Comparison of ENCODE assay signal across 35 mouse cellular contexts in the genomic region with DNA sequence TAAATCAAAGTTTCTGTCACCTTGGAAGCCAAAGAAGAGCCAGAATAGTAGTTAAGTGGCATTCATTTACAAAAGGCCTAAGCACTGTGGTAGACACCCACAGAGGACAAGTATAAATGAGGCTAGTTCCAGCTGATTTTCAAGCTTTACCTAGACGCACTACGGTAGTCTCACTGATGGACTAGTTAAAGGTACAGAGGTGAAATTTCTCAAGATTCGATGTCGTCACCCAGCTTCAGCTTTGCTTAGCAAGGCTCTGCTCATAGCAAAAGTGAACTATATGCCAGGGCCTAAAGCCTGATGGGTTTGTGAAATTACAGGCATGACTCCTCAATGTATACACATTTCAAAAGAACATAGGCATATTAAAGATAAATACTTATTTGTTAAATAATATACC. TPM values are rescaled to one million over a fixed set of nuclear protein-coding genes. Genes with fewer than 3 reads are reported as not detected.
"Had no signal": no experiment of that assay in that cellular context is flagged by ENCODE, and none has a peak within 500 bp of the region (broad histone marks: within the 10 kb centered on the region; RNA-seq: fewer than 3 reads in every experiment).

No protein-coding gene starts in this region.

- H3K36me3 ChIP-seq: heart, embryonic 10.5 days; heart, embryonic 12.5 days; heart, embryonic 15.5 days; hindbrain, embryonic 10.5 days; hindbrain, embryonic 12.5 days; limb, embryonic 10.5 days; limb, embryonic 12.5 days; liver, embryonic 13.5 days; liver, embryonic 15.5 days had no signal

- H3K9ac ChIP-seq: heart, embryonic 12.5 days; heart, embryonic 15.5 days; hindbrain, embryonic 12.5 days; hindbrain, embryonic 14.5 days; limb, embryonic 12.5 days; liver, embryonic 13.5 days; liver, embryonic 15.5 days had no signal

- H3K4me2 ChIP-seq: heart, embryonic 12.5 days; heart, embryonic 15.5 days; hindbrain, embryonic 12.5 days; hindbrain, embryonic 14.5 days; limb, embryonic 12.5 days; liver, embryonic 13.5 days; liver, embryonic 15.5 days had no signal

- DNase-seq: gastrocnemius, postnatal 25 days; heart, adult 18-20 months; heart, postnatal 14 days; heart, postnatal 4 days; kidney, postnatal 10 days; kidney, postnatal 4 days; liver, embryonic 13.5 days; lung, adult 2 months had no signal

- H3K4me1 ChIP-seq: heart, embryonic 15.5 days; liver, embryonic 13.5 days; liver, embryonic 15.5 days had no signal

- ATAC-seq: hindbrain, embryonic 16.5 days; inflammation-experienced regulatory T-cells, adult 6 months; intestine, embryonic 16.5 days had no signal

- H3K4me3 ChIP-seq: heart, embryonic 10.5 days; heart, embryonic 12.5 days; heart, embryonic 15.5 days; hindbrain, embryonic 10.5 days; hindbrain, embryonic 12.5 days; layer of hippocampus, adult 2 months; left cerebral cortex, adult 2 months; limb, embryonic 10.5 days; limb, embryonic 12.5 days; liver, embryonic 13.5 days; liver, embryonic 15.5 days had no signal

- H3K27ac ChIP-seq: heart, embryonic 10.5 days; heart, embryonic 15.5 days; hindbrain, embryonic 12.5 days; hindbrain, embryonic 14.5 days; layer of hippocampus, adult 2 months; left cerebral cortex, adult 2 months; limb, embryonic 10.5 days; limb, embryonic 12.5 days; liver, embryonic 13.5 days; liver, embryonic 15.5 days had no signal

- H3K9me3 ChIP-seq: heart, embryonic 10.5 days; heart, embryonic 12.5 days; heart, embryonic 15.5 days; hindbrain, embryonic 10.5 days; hindbrain, embryonic 12.5 days; limb, embryonic 10.5 days; limb, embryonic 12.5 days; liver, embryonic 13.5 days; liver, embryonic 15.5 days had no signal

- H3K27me3 ChIP-seq: heart, embryonic 12.5 days; heart, embryonic 15.5 days; hindbrain, embryonic 12.5 days; limb, embryonic 12.5 days; liver, embryonic 13.5 days; liver, embryonic 15.5 days had no signal

RNA-seq across cellular contexts. Expression of a gene that starts 55.4 kb away (rescaled TPM):
- total RNA-seq: gastrocnemius, adult 8-10 months; gastrocnemius, postnatal 25 days; gastrocnemius, postnatal 4 days; granulocyte monocyte progenitor cell, adult 5-6 weeks; heart, adult 18-20 months; heart, adult 8-10 months; heart, postnatal 14 days; heart, postnatal 4 days; layer of hippocampus, adult 2 months; layer of hippocampus, postnatal 10 days; layer of hippocampus, postnatal 25 days; left cerebral cortex, adult 2 months; left cerebral cortex, postnatal 14 days; left cerebral cortex, postnatal 36 days had no signal
- polyA plus RNA-seq: frontal cortex, adult 2 months; heart, embryonic 10.5 days; heart, embryonic 12.5 days; heart, embryonic 15.5 days; heart, postnatal 0 days; hindbrain, embryonic 10.5 days; hindbrain, embryonic 12.5 days; hindbrain, embryonic 14.5 days; hindbrain, embryonic 16.5 days; inflammation-experienced regulatory T-cells, adult 6 months; intestine, embryonic 16.5 days; kidney, embryonic 14.5 days; kidney, embryonic 16.5 days; limb, embryonic 10.5 days; limb, embryonic 12.5 days; limb, embryonic 14.5 days; liver, embryonic 13.5 days; liver, embryonic 15.5 days; lung, adult 2 months had no signal
